Mouse (Mus musculus) left cerebral cortex, adult 11 months (tissue): Measurements from ENCODE around the gene Nr1d2.
"Not testable (repeated sequence)": the region's sequence is repeated elsewhere in the genome, so short reads cannot be mapped to it uniquely, and the experiment has no call there.

Source experiments
- DNase-seq: peaks from one replicate; pipeline ENCODE4 v3.0.0; 2022; ENCODE audit warnings: low spot score

Gene Nr1d2

GRCm38 (mm10) chr14:18233076-18233475 is 5.9 kb downstream of the Nr1d2 start:
- DNase-seq, result no peak

GRCm38 (mm10) chr14:18231866-18232265 is 7.1 kb downstream of the Nr1d2 start:
- DNase-seq, result not testable (repeated sequence)

GRCm38 (mm10) chr14:18229751-18230150 is 9.2 kb downstream of the Nr1d2 start:
- DNase-seq, result not testable (repeated sequence)

GRCm38 (mm10) chr14:18226181-18226580 is 12.7 kb downstream of the Nr1d2 start:
- not testable (repeated sequence) for DNase-seq

- not testable (repeated sequence) for DNase-seq
Observed at GRCm38 (mm10) chr14:18225431-18225830, 13.5 kb downstream of the Nr1d2 start.

GRCm38 (mm10) chr14:18221977-18222376 is 16.9 kb downstream of the Nr1d2 start:
- no peak for DNase-seq

- DNase-seq, result no peak
Observed at GRCm38 (mm10) chr14:18217158-18217557, 21.8 kb downstream of the Nr1d2 start.

- no peak for DNase-seq
Observed at GRCm38 (mm10) chr14:18216428-18216827, 22.5 kb downstream of the Nr1d2 start.

- DNase-seq, result no peak
Observed at GRCm38 (mm10) chr14:18210795-18211194, 28.1 kb downstream of the Nr1d2 start.

GRCm38 (mm10) chr14:18204315-18204714 is 34.6 kb downstream of the Nr1d2 start:
- DNase-seq, result not testable (repeated sequence)

GRCm38 (mm10) chr14:18201413-18201812 is 37.5 kb downstream of the Nr1d2 start:
- no peak for DNase-seq

GRCm38 (mm10) chr14:18186883-18187417 is 52.0 kb downstream of the Nr1d2 start:
- no peak for DNase-seq

- not testable (repeated sequence) for DNase-seq
Observed at GRCm38 (mm10) chr14:18177531-18177930, 61.4 kb downstream of the Nr1d2 start.

GRCm38 (mm10) chr14:18167597-18167996 is 71.3 kb downstream of the Nr1d2 start:
- DNase-seq, result no peak

GRCm38 (mm10) chr14:18167041-18167440 is 71.9 kb downstream of the Nr1d2 start:
- DNase-seq, result peak; percentile 12
